Mouse (Mus musculus) hindbrain, embryonic 10.5 days (tissue): ENCODE results near the gene Gm21833. TPM values are rescaled to one million over a fixed set of nuclear protein-coding genes. Genes with fewer than 3 reads are reported as not detected.
"Not testable (repeated sequence)": the region's sequence is repeated elsewhere in the genome, so short reads cannot be mapped to it uniquely, and the experiment has no call there.

Experiments
- DNase-seq: peaks from one replicate; pipeline ENCODE4 v3.0.0-alpha.2; 2017; ENCODE audit warnings: low spot score
- H3K27ac ChIP-seq: fragments of 300-500 bp; sonication (generic); 2 replicates; pipeline ENCODE4 v1.5.1; 2016; ENCODE audit warnings: mild to moderate bottlenecking, moderate library complexity
- H3K27me3 ChIP-seq: fragments of 300-500 bp; sonication (generic); 2 replicates; pipeline ENCODE4 v1.6.1; 2016; ENCODE audit warnings: mild to moderate bottlenecking; ENCODE audit not compliant: poor library complexity, insufficient read depth, severe bottlenecking
- H3K36me3 ChIP-seq: fragments of 300-500 bp; sonication (generic); 2 replicates; pipeline ENCODE4 v1.6.1; 2016; ENCODE audit warnings: mild to moderate bottlenecking, moderate library complexity
- H3K4me1 ChIP-seq: fragments of 300-500 bp; sonication (generic); replicated peaks from 2 replicates; pipeline ENCODE4 v1.6.1; 2016; ENCODE audit warnings: mild to moderate bottlenecking
- H3K4me3 ChIP-seq: fragments of 300-500 bp; sonication (generic); 2 replicates; pipeline ENCODE4 v1.5.1; 2016; ENCODE audit warnings: mild to moderate bottlenecking, moderate library complexity
- H3K9me3 ChIP-seq: fragments of 300-500 bp; sonication (generic); 2 replicates; pipeline ENCODE4 v1.6.1; 2016; ENCODE audit warnings: mild to moderate bottlenecking, moderate library complexity
- WGBS: fragments of 180-500 bp; shearing (Covaris S2); methylation state at CpG from one replicate; pipeline ENCODE4 v1.1.7; 2016; 5-methylcytosine and 5-hydroxymethylcytosine counted together
- polyA plus RNA-seq: library from polyadenylated mRNA; unstranded; fragments of >200 nt; fragmentation: Nextera tagmentation; extraction: Ambion mirVana; gene quantifications from 2 replicates; pipeline ENCODE4 v1.2.1, GENCODE M21; 2016

The Gm21833 gene
- polyA plus RNA-seq = not detected in 2 replicates

GRCm38 (mm10) chr16:82828082-82828481 lies at the start of gene Gm21833:
Gm21833 (plus strand) TSS chr16:82828382.
- H3K4me1 ChIP-seq, H3K9me3 ChIP-seq, H3K36me3 ChIP-seq, H3K27ac ChIP-seq, DNase-seq, H3K4me3 ChIP-seq, H3K27me3 ChIP-seq: not testable (repeated sequence)
- WGBS = 78% methylated on average over 2 of the region's 2 CpGs

GRCm38 (mm10) chr16:82789521-82789920 lies 38.7 kb upstream of the Gm21833 start:
- Histone ChIP-seq H3K36me3 (no peaks in the 10 kb centered on the region), H3K4me3 (no peak overlapping the region), H3K27ac (no peak overlapping the region), H3K9me3 (no peaks in the 10 kb centered on the region), H3K4me1 (no peaks in the 10 kb centered on the region), H3K27me3 (no peaks in the 10 kb centered on the region)
- DNase-seq = no peak

GRCm38 (mm10) chr16:82796489-82796888 lies 31.7 kb upstream of the Gm21833 start:
- WGBS = 91% methylated on average over 4 of the region's 4 CpGs
- H3K4me1 ChIP-seq = no peaks in the 10 kb centered on the region
- no peaks in the 10 kb centered on the region for H3K9me3 ChIP-seq
- H3K27ac ChIP-seq = no peak overlapping the region
- no peak for DNase-seq
- no peaks in the 10 kb centered on the region for H3K36me3 ChIP-seq
- H3K4me3 ChIP-seq = no peak overlapping the region
- no peaks in the 10 kb centered on the region for H3K27me3 ChIP-seq

GRCm38 (mm10) chr16:82815255-82815654 lies 12.9 kb upstream of the Gm21833 start:
- H3K27ac ChIP-seq = no peak overlapping the region
- H3K36me3 ChIP-seq = no peaks in the 10 kb centered on the region
- H3K9me3 ChIP-seq = no peaks in the 10 kb centered on the region
- no peak overlapping the region for H3K4me3 ChIP-seq
- no peak for DNase-seq
- no peaks in the 10 kb centered on the region for H3K27me3 ChIP-seq
- H3K4me1 ChIP-seq = no peaks in the 10 kb centered on the region

- no peak for DNase-seq
- Histone ChIP-seq H3K36me3 (no peaks in the 10 kb centered on the region), H3K27ac (no peak overlapping the region), H3K4me1 (no peaks in the 10 kb centered on the region), H3K4me3 (no peak overlapping the region), H3K27me3 (no peaks in the 10 kb centered on the region), H3K9me3 (no peaks in the 10 kb centered on the region)
- 64% methylated on average over 2 of the region's 2 CpGs for WGBS
Measured at GRCm38 (mm10) chr16:82816615-82817014, 11.6 kb upstream of the Gm21833 start.

- no peaks in the 10 kb centered on the region for H3K36me3 ChIP-seq
- no peak overlapping the region for H3K4me3 ChIP-seq
- no peak for DNase-seq
- no peaks in the 10 kb centered on the region for H3K4me1 ChIP-seq
- no peak overlapping the region for H3K27ac ChIP-seq
- WGBS = 84% methylated on average over 2 of the region's 2 CpGs
- no peaks in the 10 kb centered on the region for H3K27me3 ChIP-seq
- no peaks in the 10 kb centered on the region for H3K9me3 ChIP-seq
Measured at GRCm38 (mm10) chr16:82855752-82856151, 27.6 kb downstream of the Gm21833 start.

- no peak for DNase-seq
- Histone ChIP-seq H3K4me1 (no peaks in the 10 kb centered on the region), H3K4me3 (no peak overlapping the region), H3K9me3 (no peaks in the 10 kb centered on the region), H3K27ac (no peak overlapping the region), H3K36me3 (no peaks in the 10 kb centered on the region), H3K27me3 (no peaks in the 10 kb centered on the region)
- WGBS = 86% methylated on average over 7 of the region's 7 CpGs
Measured at GRCm38 (mm10) chr16:82864590-82864989, 36.4 kb downstream of the Gm21833 start.
